Mouse (Mus musculus): ENCODE measurements at regions not wholly inside any gene's neighbourhood (a gene's known extent, or its start where the extent isn't known, plus 50 kb on each side); places are given as distances from the start of the nearest gene placed in this dataset.

- TF ChIP-seq CTCF (IDR thresholded peaks at IDR 0.05; ENCODE audit: low read depth), result no peak
- no peak for TF ChIP-seq EP300 (optimal IDR thresholded peaks at IDR 0.05)
These were observed 103.2 kb downstream of the Dyrk2 start for GRCm38 (mm10) chr10:118766826-118767225.

All from stomach, postnatal 0 days (tissue).